Mouse (Mus musculus): ENCODE results near the gene Olfr317.
"Not testable (repeated sequence)": the region's sequence is repeated elsewhere in the genome, so short reads cannot be mapped to it uniquely, and the experiment has no call there.

The Olfr317 gene

DNA sequence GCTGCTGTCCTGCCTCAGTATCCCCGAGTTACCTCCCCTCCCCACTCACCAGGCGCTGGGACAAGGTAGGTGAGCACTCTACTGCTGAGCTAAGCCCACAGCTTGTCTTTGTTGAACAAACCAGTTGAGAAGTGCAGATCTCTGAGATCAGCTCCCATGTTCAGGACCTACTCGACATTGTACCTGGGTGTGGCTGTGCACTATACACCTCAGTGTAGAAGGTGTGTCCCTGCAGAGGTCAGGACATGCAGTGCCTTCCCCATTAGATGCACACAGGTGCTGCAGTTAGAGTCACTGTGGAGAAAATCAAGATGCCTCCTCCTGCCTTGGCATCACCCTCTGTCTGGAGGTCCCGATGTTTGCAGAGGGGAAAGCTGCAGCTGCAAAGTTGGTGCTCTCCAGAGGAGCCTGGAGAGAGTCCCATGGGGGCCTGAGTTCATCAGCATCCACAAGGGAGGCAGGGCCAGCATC lies at the start of gene Olfr317:
TSS of gene Olfr317 (minus strand) at position 421 of the 471 bp plus-strand sequence.
- no peak for DNase-seq (ENCODE audit: low spot score in 2 of 2)

DNA sequence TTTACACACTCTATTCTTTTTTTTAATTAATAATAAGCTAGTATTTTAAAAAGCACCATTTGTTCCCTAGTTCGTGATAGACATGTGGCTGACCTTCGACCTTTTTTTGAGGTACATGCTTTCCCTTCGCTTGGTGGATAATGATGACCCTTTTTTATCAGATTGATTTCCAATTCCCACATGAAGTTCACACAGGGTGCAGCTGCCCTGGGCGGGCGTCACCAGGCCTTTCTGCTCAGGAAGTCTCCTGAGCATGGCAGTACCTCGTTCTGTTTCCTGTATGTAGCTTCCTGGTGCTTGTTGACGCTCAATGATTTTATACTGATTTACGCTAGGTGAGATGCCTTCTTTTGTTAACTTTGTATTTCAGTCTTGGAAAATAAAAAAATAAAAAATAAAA lies 49.3 kb upstream of the Olfr317 start:
- DNase-seq (ENCODE audit: low spot score in 2 of 2), result no peak

DNA sequence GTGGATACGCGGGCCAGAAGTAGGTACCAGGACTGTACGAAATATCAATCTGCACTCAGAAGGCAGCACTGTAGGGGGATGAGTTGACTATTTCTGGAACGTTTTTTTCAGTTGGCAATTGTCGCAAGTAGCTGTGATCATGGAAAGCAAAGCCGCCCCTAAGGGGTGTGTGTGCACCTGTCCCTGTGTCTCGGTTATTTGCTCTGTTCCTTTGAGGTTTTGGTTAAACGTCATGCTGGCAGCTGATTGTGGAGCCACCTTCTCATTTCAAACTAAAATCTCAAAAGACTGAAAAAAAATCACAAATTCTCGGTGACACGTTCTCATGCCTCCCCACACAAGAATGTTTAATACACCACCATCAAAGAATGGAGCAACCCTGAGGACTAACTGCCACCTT lies 48.6 kb upstream of the Olfr317 start:
- no peak for DNase-seq (ENCODE audit: low spot score in 2 of 2)

- DNase-seq (ENCODE audit: low spot score in 2 of 2), result no peak
Observed at GRCm38 (mm10) chr11:58784182-58784581, 45.2 kb upstream of the Olfr317 start.

DNA sequence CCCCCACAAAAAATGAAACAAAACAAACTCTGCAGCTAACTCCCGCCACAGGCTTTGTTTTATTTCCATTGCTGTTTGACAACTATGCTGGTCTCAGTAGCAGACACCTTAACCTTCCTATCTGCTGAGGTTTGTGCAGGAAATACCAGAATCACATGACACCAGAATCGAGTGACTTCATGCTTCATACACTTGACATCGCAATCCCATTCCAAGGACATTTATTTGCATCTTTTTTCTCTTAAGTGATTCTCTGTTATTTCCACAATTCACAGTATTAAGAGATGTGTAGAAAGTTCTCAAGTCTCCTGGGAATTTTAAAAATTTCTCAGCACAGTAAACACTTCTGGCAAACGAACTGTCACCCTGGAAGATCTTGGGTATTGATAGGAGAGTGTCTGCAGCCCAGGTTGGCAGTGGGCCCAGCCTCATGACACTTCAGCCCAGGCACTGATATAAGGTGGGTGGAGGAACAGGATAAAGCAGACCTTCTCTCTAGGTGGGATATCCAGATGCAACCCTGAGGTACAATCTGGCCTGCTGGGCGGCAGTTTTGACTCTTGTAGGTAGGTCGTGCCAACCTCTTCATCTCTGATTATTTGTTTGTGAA lies 43.6 kb upstream of the Olfr317 start, which contains the start of gene Olfr314:
TSS of gene Olfr314 (plus strand) at position 473 of the 610 bp plus-strand sequence.
- DNase-seq (ENCODE audit: low spot score in 2 of 2), result no peak

DNA sequence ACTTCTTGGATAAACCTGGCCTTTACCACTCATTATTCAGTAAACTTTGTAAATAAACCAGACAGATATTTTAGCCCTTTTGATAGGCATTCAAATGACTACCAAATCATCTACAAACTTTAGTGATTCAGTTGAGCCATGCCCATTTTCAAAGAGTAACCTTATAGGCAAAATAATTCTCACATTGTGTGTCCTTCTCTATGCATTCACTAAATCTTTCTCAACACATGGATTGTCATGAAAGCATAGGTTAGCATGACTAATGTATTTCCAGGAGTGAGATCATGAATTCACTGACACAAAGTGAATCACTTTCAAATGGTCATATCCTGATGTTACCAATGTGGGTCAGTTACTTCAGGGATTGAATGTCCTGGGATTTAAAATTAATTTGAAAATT lies 33.9 kb upstream of the Olfr317 start, which contains the start of gene Olfr315:
TSS of gene Olfr315 (plus strand) at position 301 of the 400 bp plus-strand sequence.
- DNase-seq (ENCODE audit: low spot score in 2 of 2), result no peak

DNA sequence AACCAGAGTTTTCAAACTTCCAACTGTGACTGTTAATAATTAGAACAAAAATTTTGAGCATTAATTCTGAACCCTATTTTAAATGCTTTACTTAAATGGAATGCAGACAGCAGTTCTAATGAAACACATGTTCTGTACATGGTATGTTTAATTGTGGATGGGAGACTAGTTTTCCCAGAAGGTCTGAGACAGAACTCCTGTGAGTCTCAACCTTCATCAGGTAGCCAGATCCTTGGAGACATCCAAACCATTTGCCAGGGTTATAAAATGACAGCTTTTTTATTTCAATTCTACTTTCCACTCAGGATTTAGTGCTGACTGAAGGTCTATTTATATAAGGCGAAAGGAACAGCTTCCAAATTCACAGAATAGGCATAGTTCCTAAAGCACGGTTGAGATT lies 13.4 kb upstream of the Olfr317 start, which contains the start of gene Olfr316:
TSS of gene Olfr316 (plus strand) at position 301 of the 400 bp plus-strand sequence.
- no peak for DNase-seq (ENCODE audit: low spot score in 2 of 2)

DNA sequence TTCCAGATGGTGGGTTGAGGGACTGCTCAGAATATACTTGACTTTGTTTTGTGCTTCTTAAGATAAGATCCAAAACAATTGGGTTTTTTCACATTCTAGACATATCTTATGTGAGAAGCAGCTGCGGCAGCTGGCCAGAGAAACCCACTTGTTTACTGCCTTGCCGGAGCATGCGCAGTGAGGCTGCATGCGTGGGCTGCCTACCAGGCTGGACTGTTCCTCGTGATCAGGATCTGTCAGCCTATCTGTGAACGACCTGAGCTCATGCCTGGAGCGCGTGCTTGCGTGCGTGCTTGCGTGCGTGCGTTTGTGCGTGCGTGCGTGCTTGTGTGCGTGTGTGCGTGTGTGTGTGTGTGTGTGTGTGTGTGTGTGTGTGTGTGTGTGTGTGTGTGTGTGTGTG lies 12.1 kb upstream of the Olfr317 start:
- peak; percentile 10 to 49 for DNase-seq (ENCODE audit: low spot score in 2 of 2)

DNA sequence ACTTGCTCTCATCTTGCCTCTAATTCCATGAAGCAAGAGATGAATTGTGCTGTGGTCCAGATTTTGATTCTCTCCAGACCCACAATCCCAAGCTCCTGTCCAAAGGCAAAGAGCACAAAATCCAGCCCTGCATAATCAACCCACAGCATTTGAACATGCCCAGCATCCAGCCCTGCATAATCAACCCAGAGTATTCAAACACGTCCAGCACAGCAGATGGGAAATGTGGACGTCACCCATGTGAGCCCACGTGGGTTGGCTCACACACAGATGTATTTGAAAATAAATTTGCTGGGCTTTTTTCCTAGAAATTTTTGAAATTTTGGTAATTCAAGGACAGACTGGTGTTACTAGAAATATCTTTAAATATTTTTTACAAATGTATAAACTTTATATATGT lies 5.6 kb downstream of the Olfr317 start:
- DNase-seq (ENCODE audit: low spot score in 2 of 2), result peak; percentile 17 to 37

GRCm38 (mm10) chr11:58727896-58728650 lies 10.9 kb downstream of the Olfr317 start:
- DNase-seq (ENCODE audit: low spot score in 2 of 2), result not testable (repeated sequence)

DNA sequence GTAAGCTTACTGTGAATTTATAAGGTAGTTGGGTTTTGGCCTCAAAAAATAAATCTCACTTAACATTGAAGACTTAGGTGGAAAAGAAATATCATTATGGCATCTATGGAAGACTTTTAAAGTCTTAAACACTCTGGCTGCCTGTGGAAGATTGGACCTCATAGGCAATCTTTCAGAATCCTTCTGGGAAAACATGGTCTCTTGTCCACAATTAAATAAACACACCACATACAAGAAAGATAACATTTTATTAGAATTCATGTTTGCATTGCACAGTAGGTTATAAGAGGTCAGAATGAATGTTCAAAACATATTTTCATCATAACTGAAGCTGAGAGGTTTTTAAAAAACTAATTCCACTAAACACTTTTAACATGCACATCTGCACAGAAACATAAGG lies 15.1 kb downstream of the Olfr317 start, which contains the start of gene Olfr318:
TSS of gene Olfr318 (minus strand) at position 101 of the 400 bp plus-strand sequence.
- DNase-seq (ENCODE audit: low spot score in 2 of 2), result no peak

- DNase-seq (ENCODE audit: low spot score in 2 of 2), result no peak
Observed at GRCm38 (mm10) chr11:58719701-58720100, 19.3 kb downstream of the Olfr317 start.

GRCm38 (mm10) chr11:58717723-58718122 lies 21.3 kb downstream of the Olfr317 start:
- DNase-seq (ENCODE audit: low spot score in 2 of 2), result not testable (repeated sequence)

DNA sequence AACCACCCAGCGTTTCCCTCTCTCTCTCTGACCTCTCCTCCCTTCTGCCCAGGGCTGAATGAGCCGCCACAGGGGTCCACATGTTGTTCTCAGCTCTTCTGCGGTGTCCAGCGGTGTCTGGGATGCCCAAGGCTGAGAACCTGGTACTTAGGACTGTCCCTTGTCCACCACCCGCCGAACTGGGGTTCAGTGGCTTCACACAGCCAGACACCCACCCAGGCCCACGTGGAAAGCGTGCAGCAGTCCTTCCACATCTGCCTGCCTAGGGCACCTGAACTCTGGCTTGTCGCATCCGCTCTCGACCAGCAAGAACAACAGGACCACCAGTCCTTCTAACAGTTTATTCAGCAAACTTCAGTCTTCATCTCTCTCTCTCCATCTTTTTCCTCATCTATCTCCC lies 29.9 kb downstream of the Olfr317 start:
- no peak for DNase-seq (ENCODE audit: low spot score in 2 of 2)

GRCm38 (mm10) chr11:58698862-58699261 lies 40.1 kb downstream of the Olfr317 start, which contains the start of gene Olfr319:
TSS of gene Olfr319 (plus strand) at chr11:58699162.
- no peak for DNase-seq (ENCODE audit: low spot score in 2 of 2)
